In the genomic region with DNA sequence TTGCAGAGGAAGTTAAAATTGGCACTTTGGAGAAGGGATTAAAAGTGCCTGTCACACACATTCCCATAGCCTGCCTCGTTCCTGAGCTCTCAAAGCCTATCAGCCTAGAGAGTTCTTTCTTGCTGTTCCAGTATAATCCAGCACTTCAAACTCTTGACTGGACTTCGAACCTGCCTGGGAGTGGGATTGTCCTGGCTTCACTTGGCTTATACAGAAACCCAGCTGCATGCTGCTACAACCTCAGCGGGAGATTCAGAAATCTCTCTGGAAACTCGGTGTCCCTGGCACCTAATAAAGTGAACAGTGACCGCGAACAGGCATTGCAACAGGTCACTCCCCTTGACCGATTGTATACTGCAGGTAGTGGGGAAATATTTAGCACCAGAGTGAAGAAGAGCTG, we compare ENCODE assay signal across 21 mouse cellular contexts.
DNase-seq lines count a peak whose midpoint lies in the region; ATAC-seq and TF ChIP-seq lines count a peak whose summit lies in the region.
"Had no signal": no experiment of that assay in that cellular context is flagged by ENCODE, and none has a peak within 500 bp of the region (broad histone marks: within the 10 kb centered on the region; RNA-seq: fewer than 3 reads in every experiment).

No protein-coding gene starts in this region.

- TF ChIP-seq POLR2A in kidney, adult 2 months (IDR thresholded peaks at IDR 0.05; ENCODE audit: low read depth, low read length), result no peak

- H3K9me3 ChIP-seq in kidney, embryonic 16.5 days (ENCODE audit: low read length), result peaks cover 3% of the 10 kb centered on the region; the same call in 1 of the 2 replicates
- H3K9me3 ChIP-seq: embryonic facial prominence, embryonic 12.5 days; forebrain, embryonic 12.5 days; G1E; hindbrain, embryonic 13.5 days had no signal

- 44% methylated on average over 7 of the region's 7 CpGs for WGBS in kidney, adult 2 months
- WGBS in kidney, embryonic 16.5 days, result 59% methylated on average over 7 of the region's 7 CpGs

- no peaks in the 10 kb centered on the region for H3K36me3 ChIP-seq in kidney, adult 2 months (ENCODE audit: control insufficient read depth, insufficient read depth, low read length)
- no peaks in the 10 kb centered on the region for H3K36me3 ChIP-seq in kidney, embryonic 16.5 days (ENCODE audit: insufficient read depth, low read length)
- H3K36me3 ChIP-seq: embryonic facial prominence, embryonic 12.5 days; forebrain, embryonic 12.5 days; G1E; hindbrain, embryonic 13.5 days had no signal

- ATAC-seq in kidney, embryonic 16.5 days (ENCODE audit: low FRiP score, low TSS enrichment), result peak; percentile 61
- no peak for ATAC-seq in megakaryocyte-erythroid progenitor cell, adult 5-6 weeks (replicated peaks; ENCODE audit: low FRiP score, low TSS enrichment, poor library complexity, severe bottlenecking)
- ATAC-seq: CD4-positive, CD25-positive, alpha-beta regulatory T cell, adult 4 months; forebrain, embryonic 16.5 days; hindbrain, postnatal 0 days had no signal

- H3K27ac ChIP-seq in kidney, adult 2 months (ENCODE audit: insufficient read depth, low read depth, low read length), result no peak overlapping the region; the same call in 1 of the 2 replicates
- H3K27ac ChIP-seq in kidney, embryonic 16.5 days (ENCODE audit: low read length), result no peak overlapping the region
- H3K27ac ChIP-seq: embryonic facial prominence, embryonic 12.5 days; forebrain, embryonic 12.5 days; hindbrain, embryonic 13.5 days; hindbrain, postnatal 0 days had no signal

- no peak overlapping the region for H3K4me2 ChIP-seq in kidney, embryonic 16.5 days (replicated peaks; ENCODE audit: low read depth, low read length)
- H3K4me2 ChIP-seq: embryonic facial prominence, embryonic 12.5 days; forebrain, embryonic 12.5 days; hindbrain, embryonic 13.5 days had no signal

- intact Hi-C loops in left cerebral cortex, postnatal 36 days (cut with DNase I), result no loop called here

- peaks cover 7% of the 10 kb centered on the region; the same call in 1 of the 2 replicates for H3K4me1 ChIP-seq in kidney, adult 2 months (ENCODE audit: control insufficient read depth, insufficient read depth, low read length)
- no peaks in the 10 kb centered on the region for H3K4me1 ChIP-seq in kidney, embryonic 16.5 days (ENCODE audit: insufficient read depth, low read length)
- H3K4me1 ChIP-seq: embryonic facial prominence, embryonic 12.5 days; forebrain, embryonic 12.5 days; hindbrain, embryonic 13.5 days had no signal

- TF ChIP-seq CTCF in kidney, adult 2 months (conservative IDR thresholded peaks at IDR 0.05; ENCODE audit: insufficient read depth, insufficient read length, low read depth, low read length), result no peak

- no peak overlapping the region for H3K9ac ChIP-seq in kidney, embryonic 16.5 days (replicated peaks; ENCODE audit: low read length)
- H3K9ac ChIP-seq: embryonic facial prominence, embryonic 12.5 days; forebrain, embryonic 12.5 days; hindbrain, embryonic 13.5 days had no signal

- no peaks in the 10 kb centered on the region for H3K27me3 ChIP-seq in kidney, adult 2 months (replicated peaks; ENCODE audit: control insufficient read depth, insufficient read depth, low read length)
- no peaks in the 10 kb centered on the region for H3K27me3 ChIP-seq in kidney, embryonic 16.5 days (ENCODE audit: insufficient read depth, low read length)
- H3K27me3 ChIP-seq: embryonic facial prominence, embryonic 12.5 days; forebrain, embryonic 12.5 days; hindbrain, embryonic 13.5 days had no signal

- H3K4me3 ChIP-seq in kidney, adult 2 months (ENCODE audit: insufficient read depth, low read depth, low read length), result no peak overlapping the region
- no peak overlapping the region for H3K4me3 ChIP-seq in kidney, embryonic 16.5 days (ENCODE audit: low read length)
- H3K4me3 ChIP-seq: embryonic facial prominence, embryonic 12.5 days; forebrain, embryonic 12.5 days; hindbrain, embryonic 13.5 days had no signal

- peak; percentile 18 for DNase-seq in kidney, adult 18-20 months
- DNase-seq in kidney, adult 2 months, result peak; percentile 51
- peak; percentile 26 to 36 for DNase-seq in kidney, postnatal 36 days
- no peak for DNase-seq in left cerebral cortex, postnatal 36 days (ENCODE audit: low spot score in 2 of 2)
- DNase-seq in B cell, adult 2 months, result no peak
- DNase-seq: adrenal gland, postnatal 10 days; cerebellum, adult 11 months; cerebellum, adult 8-10 months; cerebellum, postnatal 25 days; gastrocnemius, postnatal 25 days; heart, postnatal 10 days; heart, postnatal 4 days had no signal

Comparison
In these comparisons a context has a peak if more than half of its experiments do, and no peak if none do; other contexts are left out.
1. DNase-seq: peak in kidney, adult 18-20 months (single experiment), kidney, adult 2 months (single experiment) and kidney, postnatal 36 days (2 of 2); none in left cerebral cortex, postnatal 36 days (0 of 2) and B cell, adult 2 months (0 of 2).